Mouse (Mus musculus) lung, embryonic 14.5 days (tissue): Measurements from ENCODE around the gene Lrrc4b. TPM values are rescaled to one million over a fixed set of nuclear protein-coding genes. Genes with fewer than 3 reads are reported as not detected.

Experiments used
- ATAC-seq: fragments of 200-750 bp; cut with Nextera tagmentation; 2 replicates; pipeline ENCODE4 v1.8.0; 2017; ENCODE audit warnings: mild to moderate bottlenecking, moderate TSS enrichment, moderate library complexity; ENCODE audit not compliant: insufficient read depth
- DNase-seq: peaks from one replicate; pipeline ENCODE4 v3.0.0-alpha.2; 2015
- H3K27ac ChIP-seq: fragments of 300-500 bp; sonication (generic); 2 replicates; pipeline ENCODE4 v1.5.1; 2014; ENCODE audit warnings: low read depth, mild to moderate bottlenecking, moderate library complexity
- H3K27me3 ChIP-seq: fragments of 300-500 bp; sonication (generic); 2 replicates; pipeline ENCODE4 v1.6.1; 2014; ENCODE audit warnings: low read length, control low read depth; ENCODE audit not compliant: insufficient read depth
- H3K36me3 ChIP-seq: fragments of 300-500 bp; sonication (generic); 2 replicates; pipeline ENCODE4 v1.6.1; 2014; ENCODE audit warnings: control low read depth; ENCODE audit not compliant: insufficient read depth
- H3K4me1 ChIP-seq: fragments of 300-500 bp; sonication (generic); 2 replicates; pipeline ENCODE4 v1.6.1; 2014; ENCODE audit warnings: antibody characterized with exemption, control low read depth; ENCODE audit not compliant: insufficient read depth
- H3K4me2 ChIP-seq: fragments of 300-500 bp; sonication (generic); 2 replicates; pipeline ENCODE4 v1.6.1; 2014; ENCODE audit warnings: mild to moderate bottlenecking
- H3K4me3 ChIP-seq: fragments of 300-500 bp; sonication (generic); 2 replicates; pipeline ENCODE4 v1.5.1; 2014; ENCODE audit warnings: low read depth, low read length
- H3K9ac ChIP-seq: fragments of 300-500 bp; sonication (generic); 2 replicates; pipeline ENCODE4 v1.6.1; 2014
- H3K9me3 ChIP-seq: fragments of 300-500 bp; sonication (generic); 2 replicates; pipeline ENCODE4 v1.6.1; 2016; ENCODE audit warnings: low read depth, low read length, control low read depth
- CTCF ChIP-seq: IDR thresholded peaks from 2 replicates; pipeline ENCODE4 v1.5.1; 2016; ENCODE audit warnings: antibody characterized with exemption, low read depth
- WGBS: fragments of 180-500 bp; shearing (Covaris S2); extraction: QIAGEN DNeasy Blood & Tissue Kit; methylation state at CpG from one replicate; pipeline ENCODE4 v1.1.7; 2014; 5-methylcytosine and 5-hydroxymethylcytosine counted together
- polyA plus RNA-seq: library from polyadenylated mRNA; unstranded; fragments of >200 nt; fragmentation: Nextera tagmentation; extraction: Ambion mirVana; gene quantifications from 2 replicates; pipeline ENCODE4 v1.2.1, GENCODE M21; 2014

The Lrrc4b gene
- polyA plus RNA-seq: 1.5 TPM in 2 replicates

DNA sequence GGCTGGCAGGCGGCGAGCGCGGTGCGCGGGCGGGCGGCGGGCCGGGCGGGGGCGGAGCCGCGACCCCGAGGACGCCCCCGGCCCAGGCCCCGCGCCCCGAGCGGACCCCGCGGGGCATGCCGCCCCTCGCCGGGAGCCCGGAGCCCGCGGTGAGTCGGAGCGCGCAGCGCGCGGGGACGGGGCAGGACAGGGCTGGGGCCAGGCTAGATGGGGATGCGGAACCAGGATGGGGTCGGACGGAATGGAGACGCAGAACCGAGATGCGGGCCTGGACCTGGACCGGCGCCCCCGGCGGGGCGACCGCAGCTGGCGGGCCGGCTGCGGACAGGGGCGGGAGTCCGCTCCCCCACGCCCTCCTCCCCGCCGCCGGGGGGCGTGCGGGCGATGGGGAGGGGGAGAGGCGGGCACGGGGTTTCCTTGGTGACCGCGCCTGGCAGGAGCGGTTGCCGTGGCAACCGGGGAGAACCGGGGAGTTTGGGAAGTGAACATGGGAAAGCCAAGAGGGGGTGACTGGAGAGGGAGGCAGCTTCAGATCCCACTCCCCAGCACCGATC is at the start of gene Lrrc4b:
Gene Lrrc4b, plus strand, starts transcription at position 51 of the 554 bp plus-strand sequence.
- Histone ChIP-seq H3K36me3 (no peaks in the 10 kb centered on the region), H3K27me3 (peaks cover 51% of the 10 kb centered on the region), H3K27ac (no peak within 1 kb of the TSS), H3K9me3 (no peaks in the 10 kb centered on the region), H3K9ac (peak within 1 kb of the TSS; percentile 47; the same call in 1 of the 2 replicates), H3K4me2 (peak within 1 kb of the TSS; percentile 76), H3K4me3 (peak within 1 kb of the TSS; percentile 45), H3K4me1 (no peaks in the 10 kb centered on the region)
- ATAC-seq (0 out of 2 replicates have a peak, but pooled peaks have one; percentile 23), DNase-seq (peak; percentile 47)
- WGBS: under 1% methylated on average over 50 of the region's 69 CpGs
- TF ChIP-seq CTCF: no peak

DNA sequence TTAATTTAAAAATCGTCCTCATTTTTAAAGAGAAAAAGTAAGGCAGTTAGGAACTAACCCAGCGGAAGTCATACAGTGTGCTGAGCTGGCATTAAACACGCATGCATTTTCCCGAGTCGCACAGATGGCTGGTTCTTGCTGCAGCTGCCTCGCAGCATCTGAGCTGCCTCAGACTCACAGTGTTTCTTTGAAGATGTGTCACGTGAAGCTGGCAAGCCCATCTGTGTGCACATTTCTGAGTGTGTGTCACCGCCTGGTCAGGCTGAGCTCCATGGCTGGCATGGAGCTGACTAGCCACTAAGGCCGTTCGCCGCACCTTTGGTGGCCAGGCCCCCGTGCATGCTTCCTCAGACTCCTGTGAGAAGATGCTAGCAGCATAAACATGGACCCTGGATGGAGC is 46.3 kb upstream of the Lrrc4b start:
- Histone ChIP-seq H3K27me3 (peaks cover 19% of the 10 kb centered on the region; the same call in 1 of the 2 replicates), H3K4me2 (no peak overlapping the region), H3K4me1 (peaks cover 3% of the 10 kb centered on the region), H3K27ac (no peak overlapping the region), H3K4me3 (no peak overlapping the region), H3K36me3 (no peaks in the 10 kb centered on the region), H3K9ac (no peak overlapping the region), H3K9me3 (no peaks in the 10 kb centered on the region)
- no peak for DNase-seq
- no peak for TF ChIP-seq CTCF
- WGBS: 67% methylated on average over 12 of the region's 12 CpGs
- ATAC-seq: no peak

DNA sequence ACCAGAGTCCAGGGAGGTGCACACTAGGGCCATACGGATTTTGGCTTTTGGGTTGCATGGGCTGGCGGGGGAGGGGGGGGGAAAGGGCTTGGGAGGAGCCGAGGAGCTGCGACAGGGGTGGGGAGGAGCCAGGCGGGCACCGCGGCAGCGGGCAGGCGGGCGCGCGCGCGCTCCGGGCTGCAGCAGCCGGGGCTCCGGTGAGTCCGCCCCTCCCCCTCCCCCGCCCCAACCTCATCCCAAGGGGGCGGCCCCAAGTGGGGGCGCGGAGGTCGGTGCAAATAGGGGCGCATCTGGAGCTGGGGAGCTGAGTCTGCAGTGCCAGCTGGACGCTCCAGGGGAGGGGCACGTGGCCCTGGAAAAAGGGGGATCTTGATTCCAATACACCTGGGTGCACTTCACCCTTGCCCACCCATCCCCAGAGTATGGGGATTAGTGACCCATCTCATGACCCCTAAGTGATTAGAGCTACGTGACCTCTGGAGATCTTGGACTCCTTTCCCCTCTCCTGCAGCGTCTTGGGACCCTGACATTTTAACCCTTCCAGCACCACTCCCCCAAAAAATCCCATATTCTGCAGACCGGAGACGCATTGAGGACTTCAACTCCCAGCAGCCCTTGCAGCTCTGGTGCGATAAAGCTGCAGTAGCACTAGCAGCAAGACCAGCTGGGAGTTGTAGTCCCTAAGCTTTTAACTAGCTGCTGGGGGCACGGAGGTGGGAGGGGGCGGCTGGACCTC is 44.7 kb upstream of the Lrrc4b start, which contains the start of gene Syt3:
Gene Syt3, plus strand, starts transcription at position 123 of the 736 bp plus-strand sequence.
- Histone ChIP-seq H3K9me3 (no peaks in the 10 kb centered on the region), H3K27me3 (peaks cover 22% of the 10 kb centered on the region; the same call in 1 of the 2 replicates), H3K4me3 (peak within 1 kb of the TSS; percentile 51), H3K27ac (no peak within 1 kb of the TSS), H3K36me3 (no peaks in the 10 kb centered on the region), H3K9ac (peak within 1 kb of the TSS; percentile 44; the same call in 1 of the 2 replicates), H3K4me1 (no peaks in the 10 kb centered on the region; the same call in 1 of the 2 replicates), H3K4me2 (peak within 1 kb of the TSS; percentile 93)
- ATAC-seq (peak; percentile 92), DNase-seq (peak; percentile 87)
- under 1% methylated on average over 25 of the region's 33 CpGs for WGBS
- no peak for TF ChIP-seq CTCF

DNA sequence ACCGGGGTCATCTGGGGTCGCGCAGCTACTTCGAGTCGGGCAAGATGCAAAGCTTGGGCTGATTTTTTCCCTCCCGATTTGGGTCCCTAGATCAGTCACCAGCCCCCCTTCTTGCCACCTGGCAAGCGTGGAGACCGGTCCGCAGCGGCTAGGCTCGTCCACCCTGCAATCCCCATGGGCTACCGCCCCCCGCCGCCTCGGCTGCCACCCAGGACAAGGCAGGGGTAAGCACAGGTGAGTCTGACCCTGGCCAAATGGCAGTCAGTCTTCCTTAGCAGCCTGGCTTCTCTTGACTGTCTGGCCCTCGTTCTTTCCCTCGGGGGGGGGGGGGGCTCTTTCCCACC is 44.1 kb upstream of the Lrrc4b start:
- no peak for TF ChIP-seq CTCF
- DNase-seq (no peak), ATAC-seq (peak; percentile 67; the same call in 1 of the 2 replicates)
- peaks cover 22% of the 10 kb centered on the region for H3K27me3 ChIP-seq
- H3K36me3 ChIP-seq: no peaks in the 10 kb centered on the region
- H3K9ac ChIP-seq: peak overlapping the region; percentile 30; the same call in 1 of the 2 replicates
- H3K27ac ChIP-seq: no peak overlapping the region
- peak overlapping the region; percentile 51 for H3K4me3 ChIP-seq
- no peaks in the 10 kb centered on the region; the same call in 1 of the 2 replicates for H3K4me1 ChIP-seq
- WGBS: 1% methylated on average over 16 of the region's 17 CpGs
- no peaks in the 10 kb centered on the region for H3K9me3 ChIP-seq
- peak overlapping the region; percentile 93 for H3K4me2 ChIP-seq

DNA sequence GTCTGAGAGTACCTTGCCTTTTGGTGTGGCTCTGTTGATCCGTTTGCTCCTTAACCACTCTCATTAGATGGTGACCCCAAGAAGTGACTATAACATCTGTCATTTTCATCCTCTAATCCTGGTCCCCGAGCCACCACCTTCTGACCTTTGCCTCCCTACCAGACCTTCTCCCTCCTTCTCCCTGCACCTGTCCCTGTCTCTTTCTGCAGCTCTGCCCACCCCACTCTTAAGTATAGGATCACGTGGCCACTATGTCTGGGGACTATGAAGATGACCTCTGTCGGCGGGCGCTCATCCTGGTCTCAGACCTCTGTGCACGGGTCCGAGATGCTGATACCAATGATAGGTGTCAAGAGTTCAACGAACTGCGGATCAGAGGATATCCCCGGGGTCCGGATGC is 43.1 kb upstream of the Lrrc4b start, which contains the start of gene 1700008O03Rik:
Gene 1700008O03Rik, minus strand, starts transcription at position 101 of the 400 bp plus-strand sequence.
- DNase-seq: no peak
- WGBS: 65% methylated on average over 12 of the region's 12 CpGs
- ATAC-seq: no peak

DNA sequence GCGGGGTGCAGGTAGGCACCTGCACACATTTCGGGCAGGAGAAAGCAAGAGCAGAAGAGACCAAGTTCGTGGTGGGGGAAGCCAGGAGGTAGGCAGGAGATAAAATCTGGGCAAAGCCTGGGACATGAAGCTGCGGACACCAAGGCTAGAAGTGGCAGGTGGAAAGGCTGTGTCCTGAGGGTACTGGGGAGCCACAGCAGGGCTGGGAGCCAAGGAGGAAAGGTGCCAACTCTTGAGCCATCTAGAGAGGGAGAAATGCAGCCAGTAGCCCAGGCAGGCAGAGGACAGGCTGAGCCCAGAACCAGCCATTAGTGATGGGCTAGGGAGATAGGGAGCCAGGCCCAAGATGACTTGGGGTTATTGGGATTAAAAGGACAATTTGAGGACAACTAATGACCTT is 37.0 kb upstream of the Lrrc4b start:
- ATAC-seq: no peak
- WGBS: 81% methylated on average over 4 of the region's 4 CpGs

More for the DNA sequence above, 43.1 kb upstream of the Lrrc4b start, which contains the start of gene 1700008O03Rik:
- Histone ChIP-seq H3K9ac (peak within 1 kb of the TSS; percentile 30; the same call in 1 of the 2 replicates), H3K27me3 (peaks cover 22% of the 10 kb centered on the region), H3K4me1 (no peaks in the 10 kb centered on the region; the same call in 1 of the 2 replicates), H3K4me2 (peak within 1 kb of the TSS; percentile 93), H3K36me3 (no peaks in the 10 kb centered on the region), H3K27ac (no peak within 1 kb of the TSS), H3K9me3 (no peaks in the 10 kb centered on the region), H3K4me3 (peak within 1 kb of the TSS; percentile 51)
- TF ChIP-seq CTCF: no peak

DNA sequence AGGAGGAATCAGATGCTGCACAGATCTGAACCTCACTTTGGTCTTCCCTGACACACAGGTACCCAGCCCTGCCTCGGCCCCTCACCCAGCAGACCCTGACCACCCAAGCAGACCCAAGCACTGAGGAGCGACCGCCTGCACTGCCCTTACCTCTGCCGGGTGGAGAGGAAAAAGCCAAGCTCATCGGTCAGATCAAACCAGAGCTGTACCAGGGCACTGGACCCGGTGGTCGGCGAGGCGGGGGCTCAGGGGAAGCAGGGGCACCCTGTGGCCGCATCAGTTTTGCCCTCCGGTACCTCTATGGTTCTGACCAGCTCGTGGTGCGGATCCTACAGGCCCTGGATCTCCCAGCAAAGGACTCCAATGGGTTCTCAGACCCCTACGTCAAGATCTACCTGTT is 36.5 kb upstream of the Lrrc4b start:
- Histone ChIP-seq H3K4me2 (no peak overlapping the region), H3K36me3 (no peaks in the 10 kb centered on the region), H3K4me3 (no peak overlapping the region), H3K9ac (no peak overlapping the region), H3K9me3 (no peaks in the 10 kb centered on the region), H3K4me1 (no peaks in the 10 kb centered on the region), H3K27me3 (peaks cover 3% of the 10 kb centered on the region; the same call in 1 of the 2 replicates), H3K27ac (no peak overlapping the region)
- WGBS: 81% methylated on average over 14 of the region's 14 CpGs
- ATAC-seq: no peak
- DNase-seq: no peak
- TF ChIP-seq CTCF: no peak

More for the DNA sequence above, 37.0 kb upstream of the Lrrc4b start:
- no peaks in the 10 kb centered on the region for H3K9me3 ChIP-seq
- H3K27me3 ChIP-seq: peaks cover 3% of the 10 kb centered on the region; the same call in 1 of the 2 replicates
- DNase-seq: no peak
- H3K36me3 ChIP-seq: no peaks in the 10 kb centered on the region
- no peak for TF ChIP-seq CTCF
- H3K27ac ChIP-seq: no peak overlapping the region
- H3K4me2 ChIP-seq: no peak overlapping the region
- H3K9ac ChIP-seq: no peak overlapping the region
- H3K4me1 ChIP-seq: no peaks in the 10 kb centered on the region
- H3K4me3 ChIP-seq: no peak overlapping the region
